Mouse (Mus musculus) cortical plate, adult 2 months (tissue): Measurements from ENCODE around the gene Rab15.

Source experiments
- CTCF ChIP-seq: fragments of 200-500 bp; IDR thresholded peaks from 2 replicates; pipeline ENCODE4 v1.5.1; 2011; ENCODE audit warnings: mild to moderate bottlenecking, control low read depth, low read length; ENCODE audit not compliant: insufficient read depth; ENCODE audit errors: extremely low read depth
- POLR2A ChIP-seq: fragments of 200-500 bp; IDR thresholded peaks from 2 replicates; pipeline ENCODE4 v1.6.1; 2011; ENCODE audit warnings: mild to moderate bottlenecking, low read length, control low read depth; ENCODE audit not compliant: insufficient read depth; ENCODE audit errors: extremely low read depth

- peak; percentile 86 for TF ChIP-seq CTCF
- TF ChIP-seq POLR2A: peak; percentile 73; the same call in 1 of the 2 replicates
Measured at GRCm38 (mm10) chr12:76837101-76837843, 14.6 kb upstream of the Rab15 start.
